Comparison of ENCODE assay signal across 8 mouse cellular contexts in the genomic region with DNA sequence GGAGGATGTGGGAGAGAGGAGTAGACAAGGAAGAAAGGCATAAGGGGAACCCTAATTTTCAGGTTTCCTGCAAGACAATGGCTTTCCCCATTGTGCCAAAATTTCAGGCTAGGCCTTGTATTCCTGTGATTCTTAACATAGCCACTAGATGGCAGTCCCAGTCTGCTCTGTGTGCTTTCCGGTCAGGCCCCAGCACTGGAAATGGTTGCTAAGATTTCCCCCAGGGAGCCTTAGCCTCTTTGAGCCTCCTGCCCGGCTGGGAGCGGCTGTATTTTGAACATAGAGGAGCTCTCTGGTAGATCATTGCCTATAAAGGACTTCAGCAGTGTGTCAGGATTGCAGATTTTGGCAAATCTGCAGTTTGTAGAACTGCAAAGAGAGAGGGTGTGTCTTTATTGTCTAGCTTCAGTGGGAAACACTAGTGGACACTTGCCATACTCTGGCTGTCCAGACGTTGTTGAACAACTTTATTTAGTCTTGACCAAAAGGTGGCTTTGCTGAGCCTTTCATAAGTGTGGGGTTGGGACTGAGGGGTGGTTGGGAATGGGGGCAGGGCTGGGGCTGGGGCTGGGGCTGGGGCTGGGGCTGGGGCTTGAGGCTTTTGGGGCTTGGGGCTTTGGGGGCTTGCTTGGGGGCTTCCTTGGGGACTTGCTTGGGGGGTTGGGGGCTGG. TPM values are rescaled to one million over a fixed set of nuclear protein-coding genes. Genes with fewer than 3 reads are reported as not detected.
A peak's percentile ranks its signal among the peaks of the same experiment; 100 is the strongest.
DNase-seq lines count a peak whose midpoint lies in the region; ATAC-seq lines count a peak whose summit lies in the region.

No protein-coding gene starts in this region.

- H3K4me3 ChIP-seq in intestine, embryonic 14.5 days (ENCODE audit: low read depth, low read length): no peak overlapping the region
- no peak overlapping the region for H3K4me3 ChIP-seq in midbrain, embryonic 12.5 days
- no peak overlapping the region for H3K4me3 ChIP-seq in stomach, embryonic 15.5 days (replicated peaks)

- no peak overlapping the region for H3K27ac ChIP-seq in intestine, embryonic 14.5 days (ENCODE audit: low read depth)
- H3K27ac ChIP-seq in midbrain, embryonic 12.5 days (replicated peaks): no peak overlapping the region
- 0 out of 2 replicates have a peak overlapping the region, but pooled peaks have one; percentile 57 for H3K27ac ChIP-seq in stomach, embryonic 15.5 days

- no peak overlapping the region for H3K4me2 ChIP-seq in intestine, embryonic 14.5 days (ENCODE audit: low read length)
- H3K4me2 ChIP-seq in midbrain, embryonic 12.5 days (replicated peaks): peak overlapping the region; percentile 26; the same call in 1 of the 2 replicates
- H3K4me2 ChIP-seq in stomach, embryonic 15.5 days: no peak overlapping the region

- H3K27me3 ChIP-seq in intestine, embryonic 14.5 days (replicated peaks; ENCODE audit: control insufficient read depth, insufficient read depth, low read length): no peaks in the 10 kb centered on the region
- 0 out of 2 replicates have a peak, but pooled peaks cover 3% of the 10 kb centered on the region for H3K27me3 ChIP-seq in midbrain, embryonic 12.5 days
- H3K27me3 ChIP-seq in stomach, embryonic 15.5 days (replicated peaks): no peaks in the 10 kb centered on the region

- DNase-seq in urinary bladder, postnatal 14 days (ENCODE audit: low spot score): peak; percentile 55
- no peak for DNase-seq in urinary bladder, adult 2 months (ENCODE audit: low spot score)
- DNase-seq in gastrocnemius, postnatal 25 days: peak; percentile 65
- peak; percentile 80 for DNase-seq in intestine, embryonic 14.5 days (ENCODE audit: low spot score)
- DNase-seq in left cerebral cortex, postnatal 25 days (ENCODE audit: low spot score in 2 of 2): peak; percentile 71 to 72

- H3K36me3 ChIP-seq in intestine, embryonic 14.5 days (ENCODE audit: control insufficient read depth, insufficient read depth, low read length): no peaks in the 10 kb centered on the region
- H3K36me3 ChIP-seq in midbrain, embryonic 12.5 days: no peaks in the 10 kb centered on the region
- no peaks in the 10 kb centered on the region for H3K36me3 ChIP-seq in stomach, embryonic 15.5 days

- H3K4me1 ChIP-seq in intestine, embryonic 14.5 days (replicated peaks; ENCODE audit: control insufficient read depth, insufficient read depth, low read length): peaks cover 3% of the 10 kb centered on the region; the same call in 1 of the 2 replicates
- peaks cover 6% of the 10 kb centered on the region for H3K4me1 ChIP-seq in midbrain, embryonic 12.5 days
- 0 out of 2 replicates have a peak, but pooled peaks cover 3% of the 10 kb centered on the region for H3K4me1 ChIP-seq in stomach, embryonic 15.5 days

- peak; percentile 94 for ATAC-seq in common myeloid progenitor, adult 5-6 weeks (replicated peaks; ENCODE audit: low read depth, poor library complexity, severe bottlenecking)
- ATAC-seq in intestine, embryonic 14.5 days (replicated peaks; ENCODE audit: low FRiP score, low TSS enrichment, low read depth): peak; percentile 66; the same call in 1 of the 2 replicates
- ATAC-seq in midbrain, embryonic 12.5 days (ENCODE audit: low FRiP score, low read depth): peak; percentile 52; the same call in 1 of the 2 replicates
- ATAC-seq in stomach, embryonic 15.5 days (ENCODE audit: insufficient read depth, low FRiP score, low read depth): peak; percentile 62; the same call in 1 of the 2 replicates

- no peaks in the 10 kb centered on the region for H3K9me3 ChIP-seq in intestine, embryonic 14.5 days (ENCODE audit: control insufficient read depth, low read length)
- no peaks in the 10 kb centered on the region for H3K9me3 ChIP-seq in midbrain, embryonic 12.5 days
- no peaks in the 10 kb centered on the region for H3K9me3 ChIP-seq in stomach, embryonic 15.5 days

- WGBS in intestine, embryonic 14.5 days: 1% methylated on average over 4 of the region's 4 CpGs
- WGBS in midbrain, embryonic 12.5 days: 3% methylated on average over 4 of the region's 4 CpGs
- WGBS in stomach, embryonic 15.5 days: 3% methylated on average over 4 of the region's 4 CpGs

- no peak overlapping the region for H3K9ac ChIP-seq in intestine, embryonic 14.5 days (ENCODE audit: low read length)
- no peak overlapping the region for H3K9ac ChIP-seq in midbrain, embryonic 12.5 days (replicated peaks)
- no peak overlapping the region for H3K9ac ChIP-seq in stomach, embryonic 15.5 days

- intact Hi-C loops in left cerebral cortex, postnatal 25 days (cut with DNase I): loop anchor here (1.0 to 10.0 kb wide), 3 partner anchors 831 to 1035 kb away; a partner anchor contains a TSS

RNA-seq across cellular contexts. Expression of a gene that starts 8.1 kb away (rescaled TPM):
- polyA plus RNA-seq in urinary bladder, adult 2 months (2012; rRNA removed): 9.9 and 10.9 TPM in 2 replicates
- 0.78 and 1.6 TPM in 2 replicates for total RNA-seq in common myeloid progenitor, adult 5-6 weeks (2017)
- under 1 TPM; 0.82 to 0.88 TPM for total RNA-seq in gastrocnemius, postnatal 25 days (2021)
- 0.97 and 1.1 TPM in 2 replicates for polyA plus RNA-seq in intestine, embryonic 14.5 days (2014; fragmentation: Nextera tagmentation; extraction: Ambion mirVana)
- 1 to 10 TPM in 1 of 2 experiments, under 1 TPM in 1; 0.94 to 1.2 TPM for total RNA-seq in left cerebral cortex, postnatal 25 days (2021)
- 2.3 and 2.7 TPM in 2 replicates for polyA plus RNA-seq in midbrain, embryonic 12.5 days (2016; fragmentation: Nextera tagmentation; extraction: Ambion mirVana)
- 1.2 and 1.8 TPM in 2 replicates for polyA plus RNA-seq in stomach, embryonic 15.5 days (2015; fragmentation: Nextera tagmentation; extraction: Ambion mirVana)
